Mouse (Mus musculus) limb, embryonic 14.5 days (tissue): Measurements from ENCODE around the gene Olfr1477. TPM values are rescaled to one million over a fixed set of nuclear protein-coding genes. Genes with fewer than 3 reads are reported as not detected.
"Not testable (repeated sequence)": the region's sequence is repeated elsewhere in the genome, so short reads cannot be mapped to it uniquely, and the experiment has no call there.

ENCODE experiments used
- ATAC-seq: fragments of 200-750 bp; cut with Nextera tagmentation; 2 replicates; pipeline ENCODE4 v1.8.0; 2017; ENCODE audit warnings: low read depth, moderate number of reproducible peaks, moderate TSS enrichment; ENCODE audit not compliant: low FRiP score
- DNase-seq: peaks from one replicate; pipeline ENCODE4 v3.0.0-alpha.2; 2015; ENCODE audit warnings: low spot score
- H3K27ac ChIP-seq: fragments of 300-500 bp; sonication (generic); replicated peaks from 2 replicates; pipeline ENCODE4 v1.5.1; 2014; ENCODE audit warnings: low read depth, mild to moderate bottlenecking, low read length, moderate library complexity, mixed read lengths
- H3K27me3 ChIP-seq: fragments of 300-500 bp; sonication (generic); 2 replicates; pipeline ENCODE4 v1.6.1; 2014; ENCODE audit warnings: low read length, mixed read lengths; ENCODE audit not compliant: control insufficient read depth, insufficient read depth
- H3K36me3 ChIP-seq: fragments of 300-500 bp; sonication (generic); 2 replicates; pipeline ENCODE4 v1.6.1; 2014; ENCODE audit warnings: mild to moderate bottlenecking, low read length, moderate library complexity, mixed read lengths; ENCODE audit not compliant: control insufficient read depth, insufficient read depth
- H3K4me1 ChIP-seq: fragments of 300-500 bp; sonication (generic); 2 replicates; pipeline ENCODE4 v1.6.1; 2014; ENCODE audit warnings: antibody characterized with exemption, low read length, mixed read lengths; ENCODE audit not compliant: control insufficient read depth, insufficient read depth
- H3K4me2 ChIP-seq: fragments of 300-500 bp; sonication (generic); replicated peaks from 2 replicates; pipeline ENCODE4 v1.6.1; 2014; ENCODE audit warnings: low read depth, mild to moderate bottlenecking, low read length, moderate library complexity; ENCODE audit not compliant: severe bottlenecking
- H3K4me3 ChIP-seq: fragments of 300-500 bp; sonication (generic); replicated peaks from 2 replicates; pipeline ENCODE4 v1.5.1; 2014; ENCODE audit warnings: low read length
- H3K9ac ChIP-seq: fragments of 300-500 bp; sonication (generic); 2 replicates; pipeline ENCODE4 v1.6.1; 2014; ENCODE audit warnings: mild to moderate bottlenecking, low read depth, low read length, moderate library complexity; ENCODE audit not compliant: severe bottlenecking
- H3K9me3 ChIP-seq: fragments of 300-500 bp; sonication (generic); 2 replicates; pipeline ENCODE4 v1.6.1; 2016; ENCODE audit warnings: low read length; ENCODE audit not compliant: control insufficient read depth
- POLR2A ChIP-seq: fragments of 200-500 bp; IDR thresholded peaks from 2 replicates; pipeline ENCODE4 v1.8.0; 2012; ENCODE audit warnings: inconsistent platforms, mild to moderate bottlenecking, moderate library complexity, borderline replicate concordance; ENCODE audit not compliant: insufficient read depth, insufficient read length; ENCODE audit errors: extremely low read depth
- WGBS: fragments of 180-500 bp; shearing (Covaris S2); extraction: QIAGEN DNeasy Blood & Tissue Kit; methylation state at CpG from one replicate; pipeline ENCODE4 v1.1.7; 2014; 5-methylcytosine and 5-hydroxymethylcytosine counted together
- polyA plus RNA-seq, 2 experiments: library from polyadenylated mRNA; depleted of rRNA in 1 of 2; stranded (reverse) in 1 of 2; unstranded in 1 of 2; fragments of >200 nt; fragmentation: Nextera tagmentation in 1 of 2; extraction: Ambion mirVana in 1 of 2; gene quantifications; 2 replicates each; pipeline versions ENCODE4 v1.2.1 to v1.2.3; 2012 to 2014

The Olfr1477 gene
- polyA plus RNA-seq (2012; rRNA removed) (not detected in 2 replicates), polyA plus RNA-seq (2014; fragmentation: Nextera tagmentation; extraction: Ambion mirVana) (not detected in 2 replicates)

GRCm38 (mm10) chr19:13500246-13500645 lies at the start of gene Olfr1477:
Gene Olfr1477 (plus strand): TSS chr19:13500546.
- Histone ChIP-seq H3K4me2 (no peak within 1 kb of the TSS), H3K4me3 (no peak within 1 kb of the TSS), H3K4me1 (no peaks in the 10 kb centered on the region), H3K9ac (no peak within 1 kb of the TSS), H3K27ac (no peak within 1 kb of the TSS), H3K27me3 (no peaks in the 10 kb centered on the region), H3K36me3 (no peaks in the 10 kb centered on the region), H3K9me3 (no peaks in the 10 kb centered on the region; the same call in 1 of the 2 replicates)
- WGBS: 75% methylated on average over 3 of the region's 3 CpGs
- no peak for ATAC-seq
- TF ChIP-seq POLR2A: no peak
- no peak for DNase-seq

- H3K4me2 ChIP-seq: no peak within 1 kb of the TSS
- no peaks in the 10 kb centered on the region for H3K4me1 ChIP-seq
- no peak for ATAC-seq
- 74% methylated on average over 1 of the region's 1 CpGs for WGBS
- DNase-seq: no peak
- H3K4me3 ChIP-seq: no peak within 1 kb of the TSS
- no peaks in the 10 kb centered on the region for H3K9me3 ChIP-seq
- H3K9ac ChIP-seq: no peak within 1 kb of the TSS
- H3K27me3 ChIP-seq: no peaks in the 10 kb centered on the region
- TF ChIP-seq POLR2A: no peak
- no peak within 1 kb of the TSS for H3K27ac ChIP-seq
- H3K36me3 ChIP-seq: no peaks in the 10 kb centered on the region
Observed at GRCm38 (mm10) chr19:13455986-13456385, 44.4 kb upstream of the Olfr1477 start, which contains the start of gene Olfr1472. Gene Olfr1472 (minus strand): TSS chr19:13456086.

GRCm38 (mm10) chr19:13469265-13469664 lies 31.1 kb upstream of the Olfr1477 start, which contains the start of gene Olfr1474:
Gene Olfr1474 (plus strand): TSS chr19:13469565.
- not testable (repeated sequence) for H3K4me1 ChIP-seq, ATAC-seq, H3K36me3 ChIP-seq, H3K4me3 ChIP-seq, H3K4me2 ChIP-seq, H3K9me3 ChIP-seq, DNase-seq, H3K27me3 ChIP-seq, H3K9ac ChIP-seq, H3K27ac ChIP-seq
- 79% methylated on average over 4 of the region's 4 CpGs for WGBS

GRCm38 (mm10) chr19:13480096-13480495 lies 20.2 kb upstream of the Olfr1477 start, which contains the start of gene Olfr1475:
Gene Olfr1475 (minus strand): TSS chr19:13480196.
- ATAC-seq (no peak), DNase-seq (no peak)
- H3K27ac ChIP-seq: no peak within 1 kb of the TSS
- no peak within 1 kb of the TSS for H3K9ac ChIP-seq
- no peak within 1 kb of the TSS for H3K4me2 ChIP-seq
- no peaks in the 10 kb centered on the region for H3K4me1 ChIP-seq
- no peaks in the 10 kb centered on the region for H3K36me3 ChIP-seq
- H3K27me3 ChIP-seq: no peaks in the 10 kb centered on the region
- H3K4me3 ChIP-seq: no peak within 1 kb of the TSS
- no peaks in the 10 kb centered on the region for H3K9me3 ChIP-seq
- TF ChIP-seq POLR2A: no peak

GRCm38 (mm10) chr19:13527613-13528012 lies 27.3 kb downstream of the Olfr1477 start, which contains the start of gene Olfr1480:
Gene Olfr1480 (plus strand): TSS chr19:13527913.
- ATAC-seq (no peak), DNase-seq (no peak)
- WGBS: 93% methylated on average over 2 of the region's 2 CpGs
- no peaks in the 10 kb centered on the region for H3K27me3 ChIP-seq
- H3K4me1 ChIP-seq: no peaks in the 10 kb centered on the region
- H3K4me2 ChIP-seq: no peak within 1 kb of the TSS
- no peaks in the 10 kb centered on the region; the same call in 1 of the 2 replicates for H3K9me3 ChIP-seq
- H3K36me3 ChIP-seq: no peaks in the 10 kb centered on the region
- no peak for TF ChIP-seq POLR2A
- no peak within 1 kb of the TSS for H3K9ac ChIP-seq
- H3K4me3 ChIP-seq: no peak within 1 kb of the TSS
- H3K27ac ChIP-seq: no peak within 1 kb of the TSS

Other genes starting within 250 kb of the Olfr1477 start
- not detected in 2 replicates for gene Olfr1465, start 185.0 kb upstream of the Olfr1477 start, polyA plus RNA-seq (2012; rRNA removed)
- gene Olfr1465, start 185.0 kb upstream of the Olfr1477 start, polyA plus RNA-seq (2014; fragmentation: Nextera tagmentation; extraction: Ambion mirVana): not detected in 2 replicates
- gene Olfr1466, start 161.7 kb upstream of the Olfr1477 start, polyA plus RNA-seq (2012; rRNA removed): not detected in 2 replicates
- not detected in 2 replicates for gene Olfr1466, start 161.7 kb upstream of the Olfr1477 start, polyA plus RNA-seq (2014; fragmentation: Nextera tagmentation; extraction: Ambion mirVana)
- gene Olfr1467, start 138.3 kb upstream of the Olfr1477 start, polyA plus RNA-seq (2012; rRNA removed): not detected in 2 replicates
- gene Olfr1467, start 138.3 kb upstream of the Olfr1477 start, polyA plus RNA-seq (2014; fragmentation: Nextera tagmentation; extraction: Ambion mirVana): not detected in 2 replicates
- gene Olfr1469, start 92.7 kb upstream of the Olfr1477 start, polyA plus RNA-seq (2012; rRNA removed): not detected in 2 replicates
- gene Olfr1469, start 92.7 kb upstream of the Olfr1477 start, polyA plus RNA-seq (2014; fragmentation: Nextera tagmentation; extraction: Ambion mirVana): not detected in 2 replicates
- not detected in 2 replicates for gene Olfr1471, start 57.1 kb upstream of the Olfr1477 start, polyA plus RNA-seq (2012; rRNA removed)
- not detected in 2 replicates for gene Olfr1471, start 57.1 kb upstream of the Olfr1477 start, polyA plus RNA-seq (2014; fragmentation: Nextera tagmentation; extraction: Ambion mirVana)
- gene Olfr1472, start 44.5 kb upstream of the Olfr1477 start, polyA plus RNA-seq (2012; rRNA removed): not detected in 2 replicates
- gene Olfr1472, start 44.5 kb upstream of the Olfr1477 start, polyA plus RNA-seq (2014; fragmentation: Nextera tagmentation; extraction: Ambion mirVana): not detected in 2 replicates
- gene Olfr1474, start 31.0 kb upstream of the Olfr1477 start, polyA plus RNA-seq (2012; rRNA removed): not detected in 2 replicates
- gene Olfr1474, start 31.0 kb upstream of the Olfr1477 start, polyA plus RNA-seq (2014; fragmentation: Nextera tagmentation; extraction: Ambion mirVana): not detected in 2 replicates
- gene Olfr1475, start 20.4 kb upstream of the Olfr1477 start, polyA plus RNA-seq (2012; rRNA removed): not detected in 2 replicates
- not detected in 2 replicates for gene Olfr1475, start 20.4 kb upstream of the Olfr1477 start, polyA plus RNA-seq (2014; fragmentation: Nextera tagmentation; extraction: Ambion mirVana)
- gene Olfr1480, start 27.4 kb downstream of the Olfr1477 start, polyA plus RNA-seq (2012; rRNA removed): not detected in 2 replicates
- gene Olfr1480, start 27.4 kb downstream of the Olfr1477 start, polyA plus RNA-seq (2014; fragmentation: Nextera tagmentation; extraction: Ambion mirVana): not detected in 2 replicates
- not detected in 2 replicates for gene Olfr1484, start 83.0 kb downstream of the Olfr1477 start, polyA plus RNA-seq (2012; rRNA removed)
- not detected in 2 replicates for gene Olfr1484, start 83.0 kb downstream of the Olfr1477 start, polyA plus RNA-seq (2014; fragmentation: Nextera tagmentation; extraction: Ambion mirVana)
- gene Olfr1487, start 116.8 kb downstream of the Olfr1477 start, polyA plus RNA-seq (2012; rRNA removed): not detected in 2 replicates
- not detected in 2 replicates for gene Olfr1487, start 116.8 kb downstream of the Olfr1477 start, polyA plus RNA-seq (2014; fragmentation: Nextera tagmentation; extraction: Ambion mirVana)
- not detected in 2 replicates for gene Olfr1489, start 131.1 kb downstream of the Olfr1477 start, polyA plus RNA-seq (2012; rRNA removed)
- gene Olfr1489, start 131.1 kb downstream of the Olfr1477 start, polyA plus RNA-seq (2014; fragmentation: Nextera tagmentation; extraction: Ambion mirVana): not detected in 2 replicates
- gene Olfr1490, start 150.5 kb downstream of the Olfr1477 start, polyA plus RNA-seq (2012; rRNA removed): not detected in 2 replicates
- gene Olfr1490, start 150.5 kb downstream of the Olfr1477 start, polyA plus RNA-seq (2014; fragmentation: Nextera tagmentation; extraction: Ambion mirVana): not detected in 2 replicates
- gene Olfr1491, start 196.7 kb downstream of the Olfr1477 start, polyA plus RNA-seq (2012; rRNA removed): not detected in 2 replicates
- gene Olfr1491, start 196.7 kb downstream of the Olfr1477 start, polyA plus RNA-seq (2014; fragmentation: Nextera tagmentation; extraction: Ambion mirVana): not detected in 2 replicates
- gene Olfr1493-ps1, start 222.7 kb downstream of the Olfr1477 start, polyA plus RNA-seq (2012; rRNA removed): not detected in 2 replicates
- not detected in 2 replicates for gene Olfr1493-ps1, start 222.7 kb downstream of the Olfr1477 start, polyA plus RNA-seq (2014; fragmentation: Nextera tagmentation; extraction: Ambion mirVana)
- gene Olfr1494, start 239.2 kb downstream of the Olfr1477 start, polyA plus RNA-seq (2012; rRNA removed): not detected in 2 replicates
- gene Olfr1494, start 239.2 kb downstream of the Olfr1477 start, polyA plus RNA-seq (2014; fragmentation: Nextera tagmentation; extraction: Ambion mirVana): not detected in 2 replicates